Mouse (Mus musculus): ENCODE results near the gene Btbd2. TPM values are rescaled to one million over a fixed set of nuclear protein-coding genes. Genes with fewer than 3 reads are reported as not detected.

Gene Btbd2
- polyA plus RNA-seq, 1 experiment, result 18.9 TPM

DNA sequence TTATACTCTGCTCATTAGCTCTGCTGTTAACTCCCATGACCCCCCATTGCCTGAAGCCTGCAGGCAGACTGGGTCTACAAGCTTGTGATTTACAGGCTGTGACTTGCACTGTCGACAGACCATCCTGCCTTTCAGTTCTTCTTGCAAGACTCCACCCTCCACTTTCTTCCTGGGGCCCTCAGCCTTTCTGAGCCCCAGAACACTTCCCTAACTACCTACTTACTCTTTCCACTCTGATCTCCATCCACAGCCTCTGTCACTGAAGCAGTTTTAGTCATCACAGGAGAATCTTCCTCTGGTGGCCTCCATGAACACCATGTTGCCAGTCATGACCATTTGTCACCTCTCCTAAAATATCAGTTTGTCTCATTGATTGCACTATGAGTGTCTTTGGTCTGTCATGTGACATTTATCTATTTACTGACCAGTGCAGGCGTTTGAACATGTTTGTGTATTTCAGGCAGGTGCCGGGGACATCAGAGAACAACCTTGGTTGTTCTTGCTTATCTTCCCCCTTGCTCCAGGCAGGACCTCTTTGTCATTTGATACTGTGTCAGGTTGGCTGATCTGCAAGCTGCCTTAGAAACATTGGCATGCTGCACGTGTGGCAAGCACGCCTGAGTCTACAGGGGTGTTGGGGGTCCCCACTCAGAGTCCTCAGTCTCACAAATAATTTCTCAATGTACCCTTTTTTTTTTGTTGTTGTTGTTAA lies 6.8 kb upstream of the Btbd2 start:
- Histone ChIP-seq H3K27me3 (ENCODE audit: control insufficient read depth, insufficient read depth, low read length) (no peaks in the 10 kb centered on the region), H3K27ac (ENCODE audit: control insufficient read depth, insufficient read depth, low read depth, low read length) (no peak overlapping the region), H3K4me1 (ENCODE audit: control insufficient read depth, insufficient read depth, low read length) (peaks cover 14% of the 10 kb centered on the region), H3K36me3 (ENCODE audit: control insufficient read depth, insufficient read depth, low read length) (no peaks in the 10 kb centered on the region; the same call in 1 of the 2 replicates), H3K4me3 (ENCODE audit: control insufficient read depth, low read depth, low read length) (no peak overlapping the region)
- no peak for TF ChIP-seq CTCF (IDR thresholded peaks at IDR 0.05; ENCODE audit: control insufficient read depth, insufficient read depth, insufficient replicate concordance, low read depth, low read length)
- TF ChIP-seq POLR2A (IDR thresholded peaks at IDR 0.05; ENCODE audit: control insufficient read depth, low read depth, low read length), result no peak

DNA sequence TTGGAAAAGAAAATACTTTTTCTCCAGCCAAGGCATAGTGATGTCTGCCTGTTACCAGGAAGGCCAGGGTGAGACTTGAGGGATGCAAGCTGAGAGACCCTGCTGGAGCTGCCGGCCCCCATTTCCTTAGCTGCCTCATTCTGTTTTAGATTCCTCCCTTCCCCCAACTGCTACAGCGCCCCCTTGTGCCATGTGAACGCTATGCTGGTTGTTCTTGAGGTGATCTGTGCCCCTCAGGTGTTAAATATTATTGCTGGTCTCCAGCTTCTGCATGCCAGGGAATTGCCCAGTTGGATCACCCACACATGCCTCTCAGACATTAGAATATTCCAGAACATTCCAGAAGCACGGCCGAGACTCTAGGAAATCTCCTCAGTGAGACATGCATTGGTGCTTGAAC lies 4.3 kb upstream of the Btbd2 start:
- H3K4me3 ChIP-seq (ENCODE audit: control insufficient read depth, low read depth, low read length), result no peak overlapping the region
- peaks cover 26% of the 10 kb centered on the region for H3K4me1 ChIP-seq (ENCODE audit: control insufficient read depth, insufficient read depth, low read length)
- H3K27ac ChIP-seq (ENCODE audit: control insufficient read depth, insufficient read depth, low read depth, low read length), result no peak overlapping the region
- TF ChIP-seq POLR2A (IDR thresholded peaks at IDR 0.05; ENCODE audit: control insufficient read depth, low read depth, low read length) (no peak), CTCF (IDR thresholded peaks at IDR 0.05; ENCODE audit: control insufficient read depth, insufficient read depth, insufficient replicate concordance, low read depth, low read length) (peak; percentile 56; the same call in 1 of the 2 replicates)
- H3K27me3 ChIP-seq (ENCODE audit: control insufficient read depth, insufficient read depth, low read length), result no peaks in the 10 kb centered on the region
- H3K36me3 ChIP-seq (ENCODE audit: control insufficient read depth, insufficient read depth, low read length), result no peaks in the 10 kb centered on the region

DNA sequence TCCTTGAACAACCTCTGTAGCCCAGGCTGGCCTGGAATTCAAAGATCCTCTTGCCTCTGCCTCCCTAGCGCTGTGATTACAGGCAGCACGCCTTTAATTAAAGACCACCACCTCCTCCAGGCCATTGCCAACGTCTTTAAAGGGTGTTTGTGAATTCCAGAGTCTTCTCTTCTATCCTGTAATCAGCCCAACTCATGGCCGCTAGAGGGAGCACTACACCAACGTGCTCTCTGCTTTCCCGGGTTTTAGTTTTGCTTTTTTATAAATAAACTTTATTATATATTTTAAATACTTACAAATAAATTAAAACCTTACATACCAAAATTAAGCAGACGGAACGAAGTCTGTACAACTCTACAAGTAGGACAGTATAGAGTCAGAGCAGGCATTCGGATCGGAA lies 2.3 kb upstream of the Btbd2 start:
- no peaks in the 10 kb centered on the region for H3K36me3 ChIP-seq (ENCODE audit: control insufficient read depth, insufficient read depth, low read length)
- no peak overlapping the region for H3K27ac ChIP-seq (ENCODE audit: control insufficient read depth, insufficient read depth, low read depth, low read length)
- TF ChIP-seq POLR2A (IDR thresholded peaks at IDR 0.05; ENCODE audit: control insufficient read depth, low read depth, low read length) (no peak), CTCF (IDR thresholded peaks at IDR 0.05; ENCODE audit: control insufficient read depth, insufficient read depth, insufficient replicate concordance, low read depth, low read length) (no peak)
- no peak overlapping the region for H3K4me3 ChIP-seq (ENCODE audit: control insufficient read depth, low read depth, low read length)
- peaks cover 21% of the 10 kb centered on the region for H3K4me1 ChIP-seq (ENCODE audit: control insufficient read depth, insufficient read depth, low read length)
- no peaks in the 10 kb centered on the region for H3K27me3 ChIP-seq (ENCODE audit: control insufficient read depth, insufficient read depth, low read length)

DNA sequence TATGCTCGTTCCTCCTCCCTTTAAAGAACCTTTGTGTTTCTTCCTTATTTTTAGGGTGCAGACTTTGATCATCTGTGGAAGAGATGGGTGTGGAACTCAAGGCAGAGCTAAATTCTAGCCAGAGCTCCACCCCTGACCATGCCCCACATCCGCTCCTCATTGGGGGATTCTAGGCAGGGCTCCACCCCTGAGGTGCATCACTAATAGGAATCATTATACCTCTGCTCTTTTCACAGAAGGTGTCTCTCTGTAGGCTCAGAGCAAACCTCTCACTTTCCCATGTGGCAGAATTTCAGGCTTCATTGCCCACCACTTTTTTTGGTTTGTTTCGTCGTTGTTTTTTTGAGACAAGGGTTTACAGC lies 2.0 kb upstream of the Btbd2 start:
- H3K36me3 ChIP-seq (ENCODE audit: control insufficient read depth, insufficient read depth, low read length), result no peaks in the 10 kb centered on the region
- peaks cover 21% of the 10 kb centered on the region for H3K4me1 ChIP-seq (ENCODE audit: control insufficient read depth, insufficient read depth, low read length)
- no peak overlapping the region for H3K4me3 ChIP-seq (ENCODE audit: control insufficient read depth, low read depth, low read length)
- no peak overlapping the region for H3K27ac ChIP-seq (ENCODE audit: control insufficient read depth, insufficient read depth, low read depth, low read length)
- TF ChIP-seq POLR2A (IDR thresholded peaks at IDR 0.05; ENCODE audit: control insufficient read depth, low read depth, low read length) (no peak), CTCF (IDR thresholded peaks at IDR 0.05; ENCODE audit: control insufficient read depth, insufficient read depth, insufficient replicate concordance, low read depth, low read length) (no peak)
- no peaks in the 10 kb centered on the region for H3K27me3 ChIP-seq (ENCODE audit: control insufficient read depth, insufficient read depth, low read length)

DNA sequence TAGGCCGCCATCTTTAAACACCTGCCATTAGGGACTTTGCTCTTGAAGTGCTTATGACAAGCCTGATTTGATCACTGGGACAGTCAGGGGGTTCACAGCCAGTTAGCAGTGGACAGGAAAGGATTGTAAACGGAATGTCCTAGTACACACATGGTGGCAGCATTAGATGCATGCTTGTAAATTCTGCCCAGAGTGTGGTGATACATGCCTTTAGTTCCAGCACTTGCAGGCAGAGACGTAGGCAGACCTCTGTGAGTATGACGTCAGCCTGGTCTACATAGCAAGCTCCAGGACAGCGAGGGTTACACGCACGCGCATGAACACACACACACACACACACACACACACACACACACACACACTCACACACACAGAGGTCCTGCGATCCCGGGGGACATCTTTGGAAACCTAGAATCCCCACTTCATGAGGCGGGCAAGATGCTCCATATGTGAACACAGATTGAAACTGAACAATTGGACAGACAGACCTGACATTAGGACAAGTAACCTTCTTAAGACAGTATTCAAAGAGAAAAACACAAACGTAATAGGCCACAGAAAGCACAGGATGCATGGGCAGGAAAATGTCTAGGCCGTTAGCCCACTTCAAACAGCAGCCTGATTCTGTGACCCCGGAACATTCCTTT lies 1.4 kb upstream of the Btbd2 start:
- Histone ChIP-seq H3K36me3 (ENCODE audit: control insufficient read depth, insufficient read depth, low read length) (no peaks in the 10 kb centered on the region), H3K4me3 (ENCODE audit: control insufficient read depth, low read depth, low read length) (no peak overlapping the region), H3K27me3 (ENCODE audit: control insufficient read depth, insufficient read depth, low read length) (no peaks in the 10 kb centered on the region), H3K4me1 (ENCODE audit: control insufficient read depth, insufficient read depth, low read length) (peaks cover 21% of the 10 kb centered on the region), H3K27ac (ENCODE audit: control insufficient read depth, insufficient read depth, low read depth, low read length) (no peak overlapping the region)
- TF ChIP-seq POLR2A (IDR thresholded peaks at IDR 0.05; ENCODE audit: control insufficient read depth, low read depth, low read length), result no peak
- TF ChIP-seq CTCF (IDR thresholded peaks at IDR 0.05; ENCODE audit: control insufficient read depth, insufficient read depth, insufficient replicate concordance, low read depth, low read length), result no peak

DNA sequence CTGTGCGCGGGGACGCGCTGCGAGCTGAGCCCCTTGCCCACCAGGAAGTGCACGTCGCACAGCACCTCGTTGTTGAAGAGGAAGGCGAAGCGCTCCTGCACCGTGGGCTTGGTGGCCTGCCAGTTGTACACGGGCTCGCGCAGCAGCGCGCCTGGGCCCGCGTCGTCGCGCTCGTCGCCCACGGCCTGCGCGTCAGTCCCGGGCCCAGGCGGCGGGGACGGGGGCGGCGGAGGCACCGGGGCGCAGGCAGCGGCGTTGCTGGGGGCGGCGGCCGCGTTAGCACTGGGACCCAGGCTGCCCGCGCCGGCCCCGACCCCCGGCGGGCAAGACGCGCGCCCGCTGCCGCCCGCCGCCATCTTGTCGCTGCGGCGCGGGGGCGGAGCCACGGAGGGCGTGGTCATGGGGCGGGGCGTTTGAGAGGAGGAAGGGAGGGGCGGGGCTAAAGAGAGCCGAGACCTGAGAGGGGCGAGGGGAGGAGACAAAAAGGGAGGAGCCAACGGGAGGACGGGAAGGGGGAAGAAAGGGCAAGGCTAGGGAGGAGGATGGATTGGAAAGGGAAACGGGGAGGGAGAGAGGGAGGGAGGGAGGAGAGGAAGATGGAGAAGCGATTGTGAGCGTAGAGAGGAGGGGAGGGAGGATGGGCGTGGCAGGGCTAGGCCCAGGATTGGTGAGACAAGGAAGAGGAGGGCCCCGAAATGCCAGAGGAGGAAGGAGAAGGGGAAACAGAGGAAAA lies 575 bp downstream of the Btbd2 start:
- H3K4me1 ChIP-seq (ENCODE audit: control insufficient read depth, insufficient read depth, low read length), result peaks cover 21% of the 10 kb centered on the region
- H3K27me3 ChIP-seq (ENCODE audit: control insufficient read depth, insufficient read depth, low read length), result no peaks in the 10 kb centered on the region
- TF ChIP-seq CTCF (IDR thresholded peaks at IDR 0.05; ENCODE audit: control insufficient read depth, insufficient read depth, insufficient replicate concordance, low read depth, low read length) (peak; percentile 2; the same call in 1 of the 2 replicates), POLR2A (IDR thresholded peaks at IDR 0.05; ENCODE audit: control insufficient read depth, low read depth, low read length) (no peak; the same call in 1 of the 2 replicates)
- H3K4me3 ChIP-seq (ENCODE audit: control insufficient read depth, low read depth, low read length), result peak overlapping the region; percentile 90
- no peaks in the 10 kb centered on the region for H3K36me3 ChIP-seq (ENCODE audit: control insufficient read depth, insufficient read depth, low read length)
- peak overlapping the region; percentile 81 for H3K27ac ChIP-seq (ENCODE audit: control insufficient read depth, insufficient read depth, low read depth, low read length)

Data from testis, adult 2 months (tissue).